In genomic region chr5:146923547-146923946, GRCm38 (mm10) we compare ENCODE assay signal across 26 mouse cellular contexts. TPM values are rescaled to one million over a fixed set of nuclear protein-coding genes. Genes with fewer than 3 reads are reported as not detected.
DNase-seq lines count a peak whose midpoint lies in the region; ATAC-seq and TF ChIP-seq lines count a peak whose summit lies in the region.
"Had no signal": no experiment of that assay in that cellular context is flagged by ENCODE, and none has a peak within 500 bp of the region (broad histone marks: within the 10 kb centered on the region; RNA-seq: fewer than 3 reads in every experiment).

No protein-coding gene starts in this region.

- no peak overlapping the region for H3K9ac ChIP-seq in kidney, embryonic 15.5 days
- H3K9ac ChIP-seq in ES-Bruce4 (ENCODE audit: low read depth, poor library complexity, severe bottlenecking) = no peak overlapping the region
- no peak overlapping the region for H3K9ac ChIP-seq in stomach, postnatal 0 days (ENCODE audit: low read length)
- H3K9ac ChIP-seq: embryonic facial prominence, embryonic 12.5 days; forebrain, embryonic 13.5 days; forebrain, embryonic 15.5 days; forebrain, postnatal 0 days had no signal

- peaks cover 6% of the 10 kb centered on the region; the same call in 1 of the 2 replicates for H3K27me3 ChIP-seq in kidney, embryonic 15.5 days
- H3K27me3 ChIP-seq in ES-Bruce4 (ENCODE audit: control insufficient read depth, insufficient read depth, low read length, poor library complexity, severe bottlenecking) = no peaks in the 10 kb centered on the region
- no peaks in the 10 kb centered on the region for H3K27me3 ChIP-seq in stomach, postnatal 0 days (ENCODE audit: control insufficient read depth, insufficient read depth, low read length)
- H3K27me3 ChIP-seq in thymus, adult 2 months (ENCODE audit: control insufficient read depth, insufficient read depth, low read length) = peaks cover 3% of the 10 kb centered on the region; the same call in 1 of the 2 replicates
- H3K27me3 ChIP-seq: CH12.LX; embryonic facial prominence, embryonic 12.5 days; Patski had no signal

- 58% methylated on average over 5 of the region's 5 CpGs for WGBS in kidney, embryonic 15.5 days
- WGBS in stomach, postnatal 0 days = 39% methylated on average over 5 of the region's 5 CpGs
- 90% methylated on average over 5 of the region's 5 CpGs for WGBS in thymus, adult 2 months

- TF ChIP-seq CTCF in ES-Bruce4 (IDR thresholded peaks at IDR 0.05; ENCODE audit: low read depth, low read length) = no peak
- TF ChIP-seq CTCF in stomach, postnatal 0 days (IDR thresholded peaks at IDR 0.05; ENCODE audit: low read depth) = no peak
- TF ChIP-seq CTCF in thymus, adult 2 months (IDR thresholded peaks at IDR 0.05; ENCODE audit: borderline replicate concordance, control insufficient read depth, extremely low read depth, insufficient read depth, low read length, poor library complexity) = no peak

- H3K27ac ChIP-seq in kidney, embryonic 15.5 days = no peak overlapping the region
- peak overlapping the region; percentile 79 for H3K27ac ChIP-seq in ES-Bruce4 (ENCODE audit: insufficient read depth, low read length)
- no peak overlapping the region for H3K27ac ChIP-seq in stomach, postnatal 0 days (replicated peaks)
- H3K27ac ChIP-seq in thymus, adult 2 months (ENCODE audit: control insufficient read depth, insufficient read depth, low read length) = no peak overlapping the region
- H3K27ac ChIP-seq: embryonic facial prominence, embryonic 10.5 days; embryonic facial prominence, embryonic 12.5 days; forebrain, embryonic 13.5 days; forebrain, embryonic 15.5 days had no signal

- H3K4me2 ChIP-seq in kidney, embryonic 15.5 days = no peak overlapping the region
- no peak overlapping the region for H3K4me2 ChIP-seq in stomach, postnatal 0 days (replicated peaks; ENCODE audit: low read depth)
- H3K4me2 ChIP-seq: embryonic facial prominence, embryonic 12.5 days; forebrain, embryonic 13.5 days; forebrain, embryonic 15.5 days had no signal

- no peaks in the 10 kb centered on the region for H3K9me3 ChIP-seq in kidney, embryonic 15.5 days (replicated peaks)
- peaks cover 5% of the 10 kb centered on the region; the same call in 1 of the 2 replicates for H3K9me3 ChIP-seq in ES-Bruce4 (replicated peaks; ENCODE audit: control insufficient read depth, insufficient read depth, low read length, poor library complexity, severe bottlenecking)
- no peaks in the 10 kb centered on the region for H3K9me3 ChIP-seq in stomach, postnatal 0 days (ENCODE audit: control insufficient read depth, low read length)
- H3K9me3 ChIP-seq: embryonic facial prominence, embryonic 10.5 days; embryonic facial prominence, embryonic 12.5 days; forebrain, embryonic 15.5 days; G1E had no signal

- peaks cover 17% of the 10 kb centered on the region for H3K4me1 ChIP-seq in kidney, embryonic 15.5 days
- H3K4me1 ChIP-seq in ES-Bruce4 (ENCODE audit: control insufficient read depth, insufficient read depth, low read length) = peaks cover 11% of the 10 kb centered on the region
- no peaks in the 10 kb centered on the region for H3K4me1 ChIP-seq in stomach, postnatal 0 days (replicated peaks; ENCODE audit: control insufficient read depth, insufficient read depth)
- no peaks in the 10 kb centered on the region for H3K4me1 ChIP-seq in thymus, adult 2 months (replicated peaks; ENCODE audit: control insufficient read depth, insufficient read depth, low read length)

- no peak overlapping the region for H3K4me3 ChIP-seq in kidney, embryonic 15.5 days (replicated peaks)
- no peak overlapping the region for H3K4me3 ChIP-seq in ES-Bruce4 (ENCODE audit: low read depth, low read length)
- H3K4me3 ChIP-seq in stomach, postnatal 0 days (ENCODE audit: low read depth, low read length) = no peak overlapping the region
- H3K4me3 ChIP-seq in thymus, adult 2 months (ENCODE audit: control insufficient read depth, insufficient read depth, low read length) = no peak overlapping the region
- H3K4me3 ChIP-seq: embryonic facial prominence, embryonic 10.5 days; embryonic facial prominence, embryonic 12.5 days; forebrain, embryonic 13.5 days; forebrain, embryonic 15.5 days had no signal

- DNase-seq in kidney, postnatal 14 days = no peak
- peak; percentile 89 for DNase-seq in R1 (ENCODE audit: low read depth, low spot score)
- DNase-seq in stomach, postnatal 0 days (ENCODE audit: low spot score) = no peak
- no peak for DNase-seq in thymus, adult 2 months
- DNase-seq in cerebellum, postnatal 36 days = no peak
- DNase-seq: adrenal gland, adult 2 months; adrenal gland, postnatal 10 days; adrenal gland, postnatal 25 days; B cell, adult 2 months; cerebellum, adult 11 months; cerebellum, adult 18-20 months; cerebellum, adult 8-10 months; cerebellum, adult 9-11 months; cerebellum, postnatal 14 days; forebrain, postnatal 0 days had no signal

- no peak for TF ChIP-seq EP300 in ES-Bruce4 (IDR thresholded peaks at IDR 0.05; ENCODE audit: insufficient read depth, low read depth, low read length)
- no peak for TF ChIP-seq EP300 in stomach, postnatal 0 days (optimal IDR thresholded peaks at IDR 0.05)

- 0 out of 2 replicates have a peak, but pooled peaks have one; percentile 29 for ATAC-seq in kidney, embryonic 15.5 days (replicated peaks; ENCODE audit: low FRiP score)
- 0 out of 2 replicates have a peak, but pooled peaks have one; percentile 54 for ATAC-seq in stomach, postnatal 0 days (ENCODE audit: low FRiP score, low TSS enrichment)
- ATAC-seq: activated CD4-positive, CD25-positive, alpha-beta regulatory T cell, adult 4 months; CD4-positive, CD25-positive, alpha-beta regulatory T cell, adult 4 months; forebrain, embryonic 13.5 days; forebrain, embryonic 15.5 days; forebrain, postnatal 0 days; Patski had no signal

- TF ChIP-seq POLR2A in ES-Bruce4 (IDR thresholded peaks at IDR 0.05; ENCODE audit: insufficient read depth, low read length) = no peak
- no peak for TF ChIP-seq POLR2A in thymus, adult 2 months (IDR thresholded peaks at IDR 0.05; ENCODE audit: control insufficient read depth, extremely low read depth, insufficient read depth, low read length, poor library complexity)

- no peaks in the 10 kb centered on the region for H3K36me3 ChIP-seq in kidney, embryonic 15.5 days
- H3K36me3 ChIP-seq in ES-Bruce4 (ENCODE audit: control insufficient read depth, insufficient read depth, low read length, poor library complexity, severe bottlenecking) = no peaks in the 10 kb centered on the region
- H3K36me3 ChIP-seq in stomach, postnatal 0 days (ENCODE audit: control insufficient read depth, insufficient read depth, low read length) = no peaks in the 10 kb centered on the region
- no peaks in the 10 kb centered on the region for H3K36me3 ChIP-seq in thymus, adult 2 months (ENCODE audit: control insufficient read depth, insufficient read depth, low read length)
- H3K36me3 ChIP-seq: embryonic facial prominence, embryonic 10.5 days; embryonic facial prominence, embryonic 12.5 days; forebrain, embryonic 15.5 days; G1E had no signal

RNA-seq across cellular contexts. Expression of gene Gtf3a, which starts 24.9 kb away (rescaled TPM):
- 120 and 125 TPM in 2 replicates for polyA plus RNA-seq in kidney, embryonic 15.5 days (2015; fragmentation: Nextera tagmentation; extraction: Ambion mirVana)
- polyA plus RNA-seq in ES-Bruce4 (2011; ENCODE audit: insufficient read depth, insufficient read length, low read depth, missing spikeins) = 75.9 and 80.6 TPM in 2 replicates
- polyA plus RNA-seq in stomach, postnatal 0 days (2015; fragmentation: Nextera tagmentation; extraction: Ambion mirVana) = 67.9 and 70.4 TPM in 2 replicates
- polyA plus RNA-seq in thymus, adult 2 months (2012; rRNA removed) = 85.9 and 108 TPM in 2 replicates

RNA-seq across cellular contexts. Expression of gene Mtif3, which starts 40.1 kb away (rescaled TPM):
- 24.8 and 25.0 TPM in 2 replicates for polyA plus RNA-seq in kidney, embryonic 15.5 days (2015; fragmentation: Nextera tagmentation; extraction: Ambion mirVana)
- polyA plus RNA-seq in ES-Bruce4 (2011; ENCODE audit: insufficient read depth, insufficient read length, low read depth, missing spikeins) = 14.7 and 16.5 TPM in 2 replicates
- 21.0 and 25.0 TPM in 2 replicates for polyA plus RNA-seq in stomach, postnatal 0 days (2015; fragmentation: Nextera tagmentation; extraction: Ambion mirVana)
- 10.7 and 13.0 TPM in 2 replicates for polyA plus RNA-seq in thymus, adult 2 months (2012; rRNA removed)
